Mouse (Mus musculus) stomach, postnatal 0 days (tissue): ENCODE measurements at regions not wholly inside any gene's neighbourhood (a gene's known extent, or its start where the extent isn't known, plus 50 kb on each side); places are given as distances from the start of the nearest gene placed in this dataset.

Experiments
- CTCF ChIP-seq: IDR thresholded peaks from 2 replicates; pipeline ENCODE4 v1.5.1; 2016; ENCODE audit warnings: antibody characterized with exemption, low read depth, mild to moderate bottlenecking, moderate library complexity
- EP300 ChIP-seq: optimal IDR thresholded peaks from 2 replicates; pipeline ENCODE3; 2016; ENCODE audit warnings: antibody characterized with exemption

GRCm38 (mm10) chr1:153999776-154000175, 99.7 kb upstream of the Teddm2 start:
- TF ChIP-seq CTCF (no peak), EP300 (no peak)
